Mouse (Mus musculus): ENCODE results near the gene Phf13.

Phf13 gene

GRCm38 (mm10) chr4:151988342-151989109, 7.5 kb downstream of the Phf13 start, which contains the start of gene Thap3:
TSS of gene Thap3 (minus strand) at chr4:151988997.
- DNase-seq (ENCODE audit: low read depth) = peak; percentile 80

DNA sequence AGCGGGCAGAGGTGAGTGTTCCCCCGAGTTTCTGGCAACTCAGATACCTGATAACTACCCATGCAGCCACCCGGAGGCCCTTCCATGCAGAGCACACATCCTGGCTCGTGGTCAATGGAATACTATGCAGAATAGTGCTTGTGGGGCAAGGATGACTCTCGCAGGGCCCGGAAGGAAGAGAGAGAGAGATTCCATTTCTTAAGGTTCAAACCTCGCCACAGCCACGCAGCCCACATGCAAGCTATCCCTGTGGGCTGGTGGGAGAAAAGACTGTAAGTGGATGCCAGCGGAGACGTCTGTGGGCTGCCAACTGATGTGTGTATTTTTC, 8.1 kb downstream of the Phf13 start:
- peak; percentile 41 for DNase-seq (ENCODE audit: low read depth)

GRCm38 (mm10) chr4:151986650-151987049, 9.4 kb downstream of the Phf13 start:
- DNase-seq (ENCODE audit: low read depth) = no peak

DNA sequence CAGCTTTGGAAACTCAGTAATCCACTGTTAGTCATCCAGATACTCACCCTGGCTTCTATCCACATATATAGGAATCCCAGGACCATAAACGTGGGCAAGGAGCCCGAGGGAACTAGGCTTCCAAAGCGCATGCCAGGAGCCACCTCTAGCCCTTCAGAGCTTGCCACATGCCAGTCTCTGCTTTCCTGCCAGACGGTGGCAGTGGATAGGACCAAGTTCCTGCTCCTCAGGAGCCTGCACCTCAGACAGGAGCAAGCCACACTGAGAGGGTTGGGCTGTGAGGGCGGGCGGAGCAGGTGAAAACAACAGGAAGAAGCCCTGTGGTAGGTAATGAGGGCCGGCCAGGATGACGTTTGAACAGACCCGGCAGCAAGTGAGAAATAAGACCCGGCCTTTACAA, 10.2 kb downstream of the Phf13 start:
- no peak for DNase-seq (ENCODE audit: low read depth)

- no peak for DNase-seq (ENCODE audit: low read depth)
Measured at GRCm38 (mm10) chr4:151983560-151983959, 12.5 kb downstream of the Phf13 start.

GRCm38 (mm10) chr4:151983043-151983442, 13.0 kb downstream of the Phf13 start:
- DNase-seq (ENCODE audit: low read depth) = no peak

DNA sequence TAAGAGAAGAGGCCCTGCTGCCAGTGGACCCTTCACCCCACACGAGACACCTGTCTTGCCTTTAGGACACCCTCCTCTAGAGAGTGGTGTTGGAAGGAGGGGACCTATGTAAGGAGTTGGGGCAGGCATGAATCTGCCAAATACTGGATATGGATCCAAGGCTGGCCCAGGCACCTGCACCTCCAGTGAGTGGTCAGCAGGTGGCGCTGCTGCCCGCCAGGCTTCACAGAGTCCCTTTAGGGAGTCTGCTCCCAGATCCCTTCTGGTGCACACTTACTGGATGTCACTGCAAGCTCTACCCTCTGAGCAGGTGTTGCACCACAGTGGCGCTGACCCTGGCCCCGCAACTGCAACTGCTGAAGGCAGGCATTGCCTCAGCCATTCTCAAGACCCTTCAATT, 14.7 kb downstream of the Phf13 start:
- peak; percentile 90 for DNase-seq (ENCODE audit: low read depth)

DNA sequence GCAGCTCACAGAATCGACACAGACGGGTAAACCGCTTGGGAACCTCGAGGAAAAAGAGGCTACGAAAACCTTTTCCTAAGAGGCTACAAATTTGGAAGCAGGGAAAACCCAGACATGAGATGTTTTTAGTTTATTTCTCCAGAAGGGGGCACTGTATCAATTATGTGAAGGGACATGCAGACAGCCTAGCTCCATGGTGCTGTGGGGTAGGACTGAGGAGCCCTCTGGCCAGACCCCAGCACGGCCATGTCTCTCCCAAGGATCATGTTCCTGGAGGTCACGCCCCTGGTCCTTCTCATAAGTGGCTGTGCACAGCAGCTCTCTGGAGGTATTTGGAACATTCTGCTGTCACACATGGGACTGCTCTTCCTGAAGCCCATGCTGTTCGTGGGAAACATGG, 15.4 kb downstream of the Phf13 start:
- peak; percentile 53 for DNase-seq (ENCODE audit: low read depth)

DNA sequence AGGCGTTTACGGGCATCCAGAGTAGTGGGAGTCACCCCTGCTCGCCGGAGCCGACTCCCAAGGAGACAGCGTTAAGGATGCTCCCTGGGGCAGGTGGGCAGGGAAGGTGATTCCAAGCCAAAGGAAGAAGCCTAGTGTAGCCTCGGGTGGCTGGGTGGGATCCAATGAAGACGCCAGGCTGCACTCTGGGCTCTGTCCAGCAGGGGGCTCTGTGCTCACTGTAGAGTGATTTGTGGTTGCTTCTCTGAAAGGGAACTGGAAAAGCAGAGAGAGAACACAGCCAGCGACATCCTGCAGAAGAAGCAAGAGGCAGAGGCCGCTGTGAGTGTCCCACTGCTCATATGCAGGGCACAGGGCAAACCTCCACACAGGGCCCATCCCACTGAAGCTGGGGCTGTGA, 18.3 kb downstream of the Phf13 start:
- peak; percentile 85 for DNase-seq (ENCODE audit: low read depth)

DNA sequence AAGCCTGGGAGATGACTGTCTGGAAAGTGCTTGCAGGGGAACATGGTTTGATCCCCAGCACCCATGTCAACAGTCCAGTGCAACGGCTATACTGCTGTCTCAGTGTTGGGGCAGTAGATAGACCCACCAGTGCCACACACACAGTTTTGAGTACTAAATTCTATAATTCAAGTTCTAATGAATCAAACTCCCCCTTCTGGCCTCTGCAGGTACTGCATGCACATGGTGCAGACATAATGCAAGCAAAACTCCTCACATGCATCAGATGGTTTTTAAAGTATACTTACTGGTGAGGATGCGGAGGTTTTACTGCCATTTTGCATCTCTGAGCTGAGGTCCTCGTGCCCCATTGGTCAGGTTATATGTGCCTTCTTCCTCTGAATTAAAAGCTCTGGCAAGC, 20.6 kb downstream of the Phf13 start:
- DNase-seq (ENCODE audit: low read depth) = peak; percentile 56

DNA sequence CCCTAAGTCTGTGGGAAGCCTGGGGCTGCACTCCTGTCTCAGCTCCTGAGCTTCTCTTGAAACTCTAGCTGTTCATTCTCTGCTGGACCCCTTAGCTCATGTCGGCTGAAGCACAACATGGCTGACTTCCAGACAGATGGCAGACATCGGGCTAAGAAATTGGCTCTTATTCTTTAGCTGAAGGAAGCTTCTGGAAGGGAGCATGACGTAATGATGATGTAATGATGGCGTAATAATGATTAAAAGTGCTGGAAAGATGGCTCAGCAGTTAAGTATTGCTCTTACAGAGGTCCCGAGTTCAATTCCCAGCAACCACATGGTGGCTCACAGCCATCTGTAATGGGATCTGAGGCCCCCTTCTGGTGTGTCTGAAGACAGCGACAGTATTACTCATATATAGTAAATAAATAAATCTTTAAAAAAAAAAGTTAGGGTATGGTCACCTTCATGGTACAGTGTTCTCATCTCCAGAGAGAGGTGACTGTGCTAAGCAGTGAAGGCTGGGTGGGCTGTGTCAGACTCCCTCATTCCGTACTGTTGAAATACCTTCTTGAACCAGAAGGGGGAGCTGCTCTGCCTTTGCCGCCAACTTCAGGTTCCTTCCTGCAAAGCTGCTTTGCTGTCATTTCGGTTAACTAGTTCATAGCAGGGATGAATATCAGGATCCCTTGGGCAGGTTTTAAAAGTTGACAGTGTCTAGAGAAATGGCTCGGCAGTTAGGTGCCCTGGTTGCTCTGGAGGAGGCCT, 23.7 kb downstream of the Phf13 start:
- peak; percentile 76 for DNase-seq (ENCODE audit: low read depth)

DNA sequence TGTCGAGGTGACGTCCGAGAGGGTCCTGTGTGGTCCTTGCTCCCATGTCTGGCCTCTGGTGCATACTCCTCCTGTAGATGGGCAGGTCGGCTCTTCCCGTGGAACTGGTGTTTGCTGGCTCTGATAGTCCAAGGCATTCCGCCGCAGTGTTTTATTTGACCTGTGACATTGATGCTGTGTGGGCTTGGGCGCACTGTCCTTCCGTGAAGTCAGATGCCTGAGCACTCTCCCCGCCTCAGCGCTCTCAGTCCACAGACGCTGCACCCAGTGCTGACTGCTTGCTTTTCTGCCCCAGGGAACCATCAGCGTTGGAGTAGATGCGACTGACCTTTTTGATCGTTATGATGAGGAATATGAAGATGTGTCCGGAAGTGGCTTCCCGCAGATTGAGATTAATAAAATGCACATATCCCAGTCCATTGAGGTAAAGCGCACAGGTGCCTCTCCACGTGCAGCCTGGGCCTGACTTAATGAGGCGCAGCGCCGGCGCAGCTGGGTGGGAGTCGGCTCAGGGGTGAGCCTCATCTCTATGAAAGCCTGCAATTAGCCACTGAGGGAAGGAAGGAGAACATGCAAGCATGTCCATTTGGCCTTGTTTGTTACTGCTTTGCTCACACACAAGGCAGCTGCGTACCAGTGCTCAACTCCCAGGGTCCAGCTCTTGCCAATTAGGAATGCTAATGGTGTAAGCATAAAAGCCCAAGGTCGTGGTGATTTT, 27.7 kb downstream of the Phf13 start:
- DNase-seq (ENCODE audit: low read depth) = no peak

DNA sequence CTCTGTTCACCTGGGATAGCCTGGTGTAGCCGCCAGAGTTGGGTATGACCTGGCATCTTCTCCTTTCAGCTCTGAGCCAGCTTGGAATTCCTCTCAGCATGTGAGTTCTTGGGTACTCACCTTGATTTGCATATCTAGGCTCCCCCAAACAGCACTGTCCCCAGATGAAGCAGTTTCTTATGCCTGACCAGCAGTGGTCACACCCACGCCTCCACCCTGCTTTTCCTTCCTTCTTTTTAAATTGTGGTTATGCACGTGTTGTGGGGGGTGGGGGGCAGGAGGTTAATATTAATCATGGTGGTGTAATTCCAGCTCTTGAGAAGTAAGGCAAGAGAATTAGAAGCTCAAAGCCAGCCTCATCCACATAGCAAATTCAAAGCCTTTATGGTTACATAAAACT, 33.2 kb downstream of the Phf13 start:
- DNase-seq (ENCODE audit: low read depth) = no peak

DNA sequence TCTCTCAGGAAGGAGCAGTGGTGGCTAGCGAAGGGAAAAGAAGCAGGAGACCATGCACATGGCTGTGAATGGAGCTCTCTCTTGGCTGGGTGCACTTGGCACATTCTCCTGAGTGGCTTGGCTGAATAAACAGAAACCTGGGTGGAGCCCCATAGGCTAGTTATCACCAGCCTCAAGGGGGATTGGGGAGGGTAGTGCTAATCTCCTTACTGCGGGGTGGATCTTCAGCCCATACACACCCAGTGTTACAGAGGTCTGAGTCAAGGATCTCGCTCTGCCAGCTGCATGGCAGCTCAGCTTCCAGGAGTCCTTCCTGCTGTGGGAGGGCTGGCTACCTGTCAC, 35.6 kb downstream of the Phf13 start:
- no peak for DNase-seq (ENCODE audit: low read depth)

DNA sequence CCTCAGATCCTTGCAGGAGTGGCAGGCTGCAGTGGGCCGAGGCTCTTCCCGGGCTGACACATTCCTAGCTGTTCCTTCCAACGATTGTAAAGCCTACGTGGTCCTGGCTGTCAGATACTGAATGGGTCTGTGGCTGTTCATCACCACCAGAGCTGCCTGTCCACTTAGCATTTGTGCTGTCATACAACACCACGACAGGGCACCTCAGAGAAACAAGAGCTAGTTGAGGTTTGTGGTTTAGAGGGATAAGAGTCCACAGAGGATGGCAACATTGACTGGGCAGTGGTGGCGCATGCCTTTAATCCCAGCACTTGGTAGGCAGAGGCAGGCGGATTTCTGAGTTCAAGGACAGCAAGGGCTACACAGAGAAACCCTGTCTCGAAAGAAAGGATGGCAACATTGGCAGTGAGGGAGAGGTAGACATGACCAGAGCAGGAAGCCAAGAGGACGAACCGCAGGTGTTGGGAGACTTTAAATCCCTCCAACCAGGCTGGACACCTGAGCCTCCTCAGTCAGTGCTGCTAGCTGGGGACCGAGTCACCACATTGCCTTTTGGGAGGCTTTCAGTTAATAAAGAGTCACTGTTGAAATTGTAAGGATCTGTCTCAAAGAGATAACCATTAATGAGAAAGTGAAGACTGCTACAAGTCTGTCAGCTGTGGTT, 36.1 kb downstream of the Phf13 start:
- DNase-seq (ENCODE audit: low read depth) = no peak

GRCm38 (mm10) chr4:151957584-151958315, 38.3 kb downstream of the Phf13 start:
- no peak for DNase-seq (ENCODE audit: low read depth)

GRCm38 (mm10) chr4:151955791-151956190, 40.3 kb downstream of the Phf13 start:
- no peak for DNase-seq (ENCODE audit: low read depth)

DNA sequence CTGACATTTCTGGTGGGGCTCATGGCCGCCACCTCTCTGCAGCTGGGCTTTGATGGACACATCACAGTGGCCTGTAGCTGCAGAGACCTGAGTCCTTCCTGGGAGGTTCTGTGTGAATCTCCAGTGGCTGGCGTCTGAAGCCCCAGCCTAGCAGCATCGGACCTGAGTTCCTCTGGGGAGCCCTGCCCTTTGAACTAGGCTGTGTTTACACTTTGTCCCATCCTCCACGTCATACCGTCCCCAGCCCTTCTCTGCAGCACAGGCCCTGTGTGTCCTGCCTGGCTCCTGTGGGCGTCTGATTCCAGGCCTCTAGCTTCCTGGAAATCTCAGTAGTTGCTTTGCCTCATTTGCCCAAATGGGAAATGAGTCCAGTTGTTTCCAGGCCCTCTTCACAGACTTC, 42.8 kb downstream of the Phf13 start:
- DNase-seq (ENCODE audit: low read depth) = no peak

- no peak for DNase-seq (ENCODE audit: low read depth)
Measured at GRCm38 (mm10) chr4:151948497-151949471, 47.3 kb downstream of the Phf13 start.

DNA sequence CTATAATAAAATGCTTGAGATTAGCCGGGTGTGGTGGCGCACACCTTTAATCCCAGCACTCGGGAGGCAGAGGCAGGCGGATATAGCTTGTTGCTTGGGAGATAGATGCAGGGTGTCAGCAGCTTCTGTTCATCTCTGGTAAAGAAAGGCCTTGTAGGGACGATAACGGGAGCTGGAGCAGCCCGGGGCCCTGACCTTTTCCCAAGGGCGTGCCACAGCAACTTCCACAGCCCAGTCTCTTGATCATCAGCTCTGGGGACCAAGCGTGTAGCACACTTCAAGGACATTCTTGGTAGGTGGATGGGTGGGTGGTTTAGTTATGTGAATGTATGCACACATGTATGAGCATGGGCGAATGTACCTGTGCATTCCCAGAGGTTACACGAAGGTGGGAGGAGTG, 49.8 kb downstream of the Phf13 start:
- DNase-seq (ENCODE audit: low read depth) = no peak
